ENCODE assay signal across 22 mouse cellular contexts in genomic region chr13:44540401-44540800, GRCm38 (mm10).
DNase-seq lines count a peak whose midpoint lies in the region; ATAC-seq lines count a peak whose summit lies in the region.
"Had no signal": no experiment of that assay in that cellular context is flagged by ENCODE, and none has a peak within 500 bp of the region (broad histone marks: within the 10 kb centered on the region; RNA-seq: fewer than 3 reads in every experiment).

No protein-coding gene starts in this region.

- H3K27ac ChIP-seq in hindbrain, embryonic 14.5 days: no peak overlapping the region
- no peak overlapping the region for H3K27ac ChIP-seq in forebrain, embryonic 16.5 days (ENCODE audit: low read length)
- H3K27ac ChIP-seq: embryonic facial prominence, embryonic 12.5 days; embryonic facial prominence, embryonic 15.5 days; heart, adult 2 months; hindbrain, embryonic 12.5 days had no signal

- H3K27me3 ChIP-seq in hindbrain, embryonic 14.5 days (ENCODE audit: control insufficient read depth, insufficient read depth, low read length): no peaks in the 10 kb centered on the region
- no peaks in the 10 kb centered on the region for H3K27me3 ChIP-seq in forebrain, embryonic 16.5 days (replicated peaks; ENCODE audit: control insufficient read depth, insufficient read depth, low read length)
- H3K27me3 ChIP-seq: embryonic facial prominence, embryonic 12.5 days; embryonic facial prominence, embryonic 15.5 days; hindbrain, embryonic 12.5 days had no signal

- WGBS in hindbrain, embryonic 14.5 days: 89% methylated on average over 4 of the region's 4 CpGs
- WGBS in forebrain, embryonic 16.5 days: 89% methylated on average over 4 of the region's 4 CpGs

- H3K9ac ChIP-seq in hindbrain, embryonic 14.5 days: no peak overlapping the region
- H3K9ac ChIP-seq in forebrain, embryonic 16.5 days (replicated peaks; ENCODE audit: low read depth, low read length): no peak overlapping the region
- H3K9ac ChIP-seq: embryonic facial prominence, embryonic 12.5 days; embryonic facial prominence, embryonic 15.5 days; hindbrain, embryonic 12.5 days had no signal

- peak; percentile 19 for DNase-seq in spleen, adult 12 weeks (ENCODE audit: low spot score)
- DNase-seq in spleen, postnatal 4 days (ENCODE audit: low spot score in 2 of 2): no peak
- peak; percentile 85 for DNase-seq in A20 (ENCODE audit: low read depth, low spot score)
- DNase-seq in urinary bladder, postnatal 4 days (ENCODE audit: low spot score in 2 of 2): no peak
- no peak for DNase-seq in hindbrain, embryonic 14.5 days (ENCODE audit: low spot score)
- DNase-seq: adrenal gland, adult 8-10 months; adrenal gland, postnatal 25 days; cerebellum, adult 11-12 months; cerebellum, adult 8-10 months; cerebellum, postnatal 14 days; gastrocnemius, postnatal 25 days; heart, adult 2 months had no signal

- no peak overlapping the region for H3K4me3 ChIP-seq in hindbrain, embryonic 14.5 days (replicated peaks; ENCODE audit: low read length)
- no peak overlapping the region for H3K4me3 ChIP-seq in forebrain, embryonic 16.5 days (replicated peaks; ENCODE audit: low read length)
- H3K4me3 ChIP-seq: embryonic facial prominence, embryonic 12.5 days; embryonic facial prominence, embryonic 15.5 days; heart, adult 2 months; hindbrain, embryonic 12.5 days had no signal

- no peaks in the 10 kb centered on the region for H3K4me1 ChIP-seq in hindbrain, embryonic 14.5 days (replicated peaks; ENCODE audit: control insufficient read depth, insufficient read depth, low read length)
- H3K4me1 ChIP-seq in forebrain, embryonic 16.5 days (replicated peaks; ENCODE audit: control insufficient read depth, insufficient read depth, low read length): no peaks in the 10 kb centered on the region
- H3K4me1 ChIP-seq: hindbrain, embryonic 12.5 days had no signal

- no peaks in the 10 kb centered on the region for H3K36me3 ChIP-seq in hindbrain, embryonic 14.5 days (replicated peaks; ENCODE audit: control insufficient read depth, insufficient read depth)
- no peaks in the 10 kb centered on the region for H3K36me3 ChIP-seq in forebrain, embryonic 16.5 days (ENCODE audit: control insufficient read depth, insufficient read depth)
- H3K36me3 ChIP-seq: embryonic facial prominence, embryonic 12.5 days; embryonic facial prominence, embryonic 15.5 days; hindbrain, embryonic 12.5 days had no signal

- no peak overlapping the region for H3K4me2 ChIP-seq in hindbrain, embryonic 14.5 days (replicated peaks)
- no peak overlapping the region for H3K4me2 ChIP-seq in forebrain, embryonic 16.5 days (ENCODE audit: low read length)
- H3K4me2 ChIP-seq: embryonic facial prominence, embryonic 12.5 days; embryonic facial prominence, embryonic 15.5 days; heart, embryonic 11.5 days; hindbrain, embryonic 12.5 days had no signal

- peak; percentile 27 for ATAC-seq in common myeloid progenitor, adult 5-6 weeks (replicated peaks; ENCODE audit: low read depth, poor library complexity, severe bottlenecking)
- ATAC-seq in neutrophil, adult 5-6 weeks (ENCODE audit: extremely low read depth, insufficient number of reproducible peaks, low FRiP score, poor library complexity, severe bottlenecking): 0 out of 2 replicates have a peak, but pooled peaks have one; percentile 30
- ATAC-seq in hindbrain, embryonic 14.5 days (ENCODE audit: low FRiP score): no peak
- ATAC-seq in forebrain, embryonic 16.5 days: no peak
- ATAC-seq: activated CD4-positive, CD25-positive, alpha-beta regulatory T cell, adult 4 months; CD4-positive, CD25-positive, alpha-beta regulatory T cell, adult 4 months; forebrain, embryonic 14.5 days had no signal

- no peaks in the 10 kb centered on the region for H3K9me3 ChIP-seq in hindbrain, embryonic 14.5 days (ENCODE audit: control insufficient read depth, low read length)
- no peaks in the 10 kb centered on the region for H3K9me3 ChIP-seq in forebrain, embryonic 16.5 days (ENCODE audit: control insufficient read depth, low read length)
- H3K9me3 ChIP-seq: embryonic facial prominence, embryonic 12.5 days; embryonic facial prominence, embryonic 15.5 days; hindbrain, embryonic 12.5 days had no signal

Comparison
In these comparisons a context has a peak if more than half of its experiments do, and no peak if none do; other contexts are left out.
1. DNase-seq: peak in spleen, adult 12 weeks (single experiment) and A20 (single experiment); none in spleen, postnatal 4 days (0 of 2), urinary bladder, postnatal 4 days (0 of 2) and hindbrain, embryonic 14.5 days (single experiment).
2. ATAC-seq: peak in common myeloid progenitor, adult 5-6 weeks (single experiment) and neutrophil, adult 5-6 weeks (single experiment); none in hindbrain, embryonic 14.5 days (single experiment) and forebrain, embryonic 16.5 days (single experiment).